Mouse (Mus musculus): ENCODE measurements around the gene Zfyve16.

Zfyve16 gene

DNA sequence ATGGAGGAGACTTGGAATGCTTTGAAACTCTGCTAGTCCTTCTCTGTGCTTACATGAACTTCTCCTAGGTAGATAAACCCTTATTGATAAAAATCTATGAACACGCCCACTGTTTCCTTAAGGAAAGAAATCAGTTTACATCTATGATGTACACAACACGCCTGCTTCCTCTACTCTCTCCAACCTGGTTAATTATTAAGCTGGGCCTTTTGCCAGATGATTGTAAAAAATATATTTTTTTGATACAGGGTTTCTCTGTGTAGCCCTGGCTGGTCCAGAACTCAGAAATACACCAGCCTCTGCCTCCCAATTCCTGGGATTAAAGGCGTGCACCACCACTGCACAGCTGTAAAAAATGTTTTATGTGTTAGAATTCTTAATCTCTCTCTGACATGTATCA is 66.0 kb downstream of the Zfyve16 start:
- no peak for DNase-seq

DNA sequence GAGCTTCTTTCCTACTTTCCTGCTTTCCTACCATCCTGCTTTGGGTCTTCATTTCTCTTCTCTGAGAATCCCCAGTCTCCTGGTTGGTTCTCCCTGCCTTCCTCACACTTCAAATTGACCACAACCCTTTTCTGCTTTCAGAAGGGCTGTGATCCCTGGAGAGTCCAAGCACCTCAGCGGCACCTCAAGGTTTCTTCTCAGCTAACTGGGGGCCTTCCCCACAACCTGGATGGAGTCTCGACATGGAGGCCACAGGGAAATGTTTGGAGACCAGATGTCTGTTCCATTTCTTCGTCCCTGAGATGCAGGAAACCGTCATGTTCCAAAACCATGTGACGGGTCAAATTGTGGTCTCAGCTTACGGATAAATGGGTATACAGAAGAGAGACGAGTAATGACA is 83.8 kb downstream of the Zfyve16 start:
- no peak for DNase-seq

DNA sequence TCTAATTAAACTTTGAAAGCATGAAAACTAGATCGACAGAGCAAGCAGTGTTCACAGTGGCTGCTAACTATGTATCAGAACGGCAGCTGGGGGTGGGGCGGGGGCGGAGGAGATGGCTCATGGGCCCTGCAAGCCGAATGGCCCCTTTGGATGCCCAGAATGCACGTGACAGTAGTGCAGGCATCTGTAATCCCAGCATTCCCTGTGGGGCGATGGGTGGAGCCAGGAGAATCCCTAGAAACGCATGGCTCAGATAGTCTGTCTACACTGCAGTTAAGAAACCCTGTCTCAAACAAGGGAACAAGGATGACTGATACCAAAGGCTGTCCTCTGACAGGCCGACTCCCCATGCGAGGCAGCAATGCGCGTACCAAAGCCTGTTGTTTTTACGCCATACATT is 90.4 kb downstream of the Zfyve16 start:
- no peak for DNase-seq

DNA sequence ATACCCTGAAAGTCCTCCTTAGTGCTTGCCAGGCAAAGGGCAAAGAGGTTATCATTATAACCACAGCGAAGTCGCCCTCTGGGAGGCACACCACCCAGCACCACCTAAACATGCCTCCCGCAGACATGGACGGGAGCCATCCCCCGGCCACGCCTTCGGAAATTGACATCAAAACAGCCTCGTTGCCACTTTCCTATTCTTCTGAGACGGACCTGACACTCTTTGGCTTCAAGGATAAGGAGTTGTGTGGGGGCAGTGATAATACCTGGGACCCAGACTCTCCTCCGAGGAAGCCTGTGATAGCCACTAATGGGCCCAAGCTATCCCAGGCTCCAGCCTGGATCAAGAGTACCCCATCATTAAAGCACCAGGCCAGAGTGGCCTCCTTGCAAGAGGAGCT is 92.0 kb downstream of the Zfyve16 start:
- DNase-seq = no peak

Measured in lung, adult 18-20 months (tissue).